Mouse (Mus musculus): ENCODE measurements around the gene Adk.

DNA sequence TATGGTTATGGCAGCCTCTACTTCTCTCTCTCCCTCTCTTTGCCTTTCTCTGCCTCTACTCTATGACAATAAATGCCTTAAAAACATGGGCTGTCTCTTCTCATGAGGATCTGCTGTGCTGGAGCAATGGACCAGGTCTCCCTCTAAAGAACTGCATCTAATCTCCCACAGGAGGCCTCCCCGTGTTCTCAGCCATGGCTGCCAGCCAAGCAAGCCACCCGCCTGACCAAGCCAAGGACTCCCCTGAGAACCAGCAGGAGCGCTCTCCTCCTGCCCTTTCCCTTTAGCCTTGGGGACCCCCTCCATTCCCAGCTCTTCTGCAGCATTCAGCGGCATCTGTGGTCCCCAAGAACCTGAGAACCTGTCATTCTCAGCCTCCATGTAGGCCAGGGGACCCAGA is 400.2 kb downstream of the Adk start:
- no peak for TF ChIP-seq HCFC1 (IDR thresholded peaks at IDR 0.05; ENCODE audit: borderline replicate concordance, insufficient read depth, low read length)
- no peak for TF ChIP-seq MAFK (IDR thresholded peaks at IDR 0.05; ENCODE audit: insufficient read depth, low read depth, low read length)
- TF ChIP-seq CHD2 (IDR thresholded peaks at IDR 0.05; ENCODE audit: low read depth, low read length) = no peak
- no peak for TF ChIP-seq ZC3H11A (IDR thresholded peaks at IDR 0.05; ENCODE audit: borderline replicate concordance, low read depth, low read length)
